Mouse (Mus musculus): ENCODE data around the gene Dusp7. TPM values are rescaled to one million over a fixed set of nuclear protein-coding genes. Genes with fewer than 3 reads are reported as not detected.

Dusp7 gene
- total and polyA plus RNA-seq, 3 experiments: 6.2 to 11.4 (median 8.0) TPM

DNA sequence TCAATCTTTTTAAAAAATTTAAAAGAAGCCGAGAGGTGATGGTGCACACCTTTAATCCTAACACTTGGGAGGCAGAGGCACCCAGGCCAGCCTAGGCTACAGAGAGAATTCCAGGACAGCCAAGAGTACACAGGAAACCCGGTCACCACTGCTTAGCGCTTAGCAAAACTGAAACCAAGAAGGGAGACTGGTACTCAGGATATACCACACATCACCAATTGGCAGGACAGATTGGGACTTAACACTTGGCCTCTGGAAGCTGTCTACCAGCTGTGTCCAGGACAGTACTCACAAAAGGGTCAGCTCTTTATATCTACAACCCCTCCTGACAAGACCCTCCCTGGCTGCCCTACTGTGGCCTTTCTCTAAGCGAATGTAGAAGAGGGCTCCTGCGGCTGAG is 1.4 kb upstream of the Dusp7 start:
- no peak for DNase-seq (ENCODE audit: extremely low read depth)
- in situ Hi-C loops (cut with MboI; ENCODE audit: low pct_ligation_motif_present, low pct_unique_long_range_greater_than_20kb, low sequenced_read_pairs): loop anchor here (5.0 kb wide), 1 partner anchor 45 kb away; no protein-coding TSS in a partner anchor
- no peak overlapping the region for H3K9ac ChIP-seq (ENCODE audit: insufficient read depth, low read depth)
- peaks cover 17 to 36% of the 10 kb centered on the region in 2 experiments for H3K4me1 ChIP-seq (ENCODE audit: control insufficient read depth in 1 of 2, insufficient read depth in 2 of 2)
- H3K27me3 ChIP-seq (replicated peaks): peaks cover 6% of the 10 kb centered on the region
- dilution Hi-C loops (cut with MboI; ENCODE audit: extremely low pct_ligation_motif_present, extremely low pct_unique_long_range_greater_than_20kb, low sequenced_read_pairs): no loop called here
- no peak overlapping the region for H3K27ac ChIP-seq (ENCODE audit: insufficient read depth, low read depth)
- peaks cover 11% of the 10 kb centered on the region; the same call in 1 of the 2 replicates for H3K79me2 ChIP-seq (replicated peaks; ENCODE audit: control insufficient read depth, extremely low read depth, insufficient read depth, poor library complexity, severe bottlenecking)
- TF ChIP-seq SIN3A (IDR thresholded peaks at IDR 0.05; ENCODE audit: low read length): 0 out of 2 replicates have a peak, but pooled peaks have one; percentile 11
- TF ChIP-seq USF1 (IDR thresholded peaks at IDR 0.05; ENCODE audit: low read depth, low read length): no peak
- peak; percentile 46; the same call in 1 of the 2 replicates for TF ChIP-seq IRF4 (IDR thresholded peaks at IDR 0.05; ENCODE audit: low read depth, low read length)
- H3K36me3 ChIP-seq (replicated peaks in 1 of 2; ENCODE audit: control insufficient read depth in 1 of 2, insufficient read depth in 1 of 2, low read length in 1 of 2): peaks cover 0 to 13% of the 10 kb centered on the region in 2 experiments
- H3K4me3 ChIP-seq (replicated peaks in 1 of 3; ENCODE audit: low read depth in 2 of 3, low read length in 2 of 3, poor library complexity in 1 of 3): peak overlapping the region in 1 of 3 experiments; percentile 42
- H3K4me2 ChIP-seq (ENCODE audit: insufficient read depth, low read depth, poor library complexity, severe bottlenecking): peak overlapping the region; percentile 85
- no peaks in the 10 kb centered on the region for H3K9me3 ChIP-seq (replicated peaks; ENCODE audit: low read length)

DNA sequence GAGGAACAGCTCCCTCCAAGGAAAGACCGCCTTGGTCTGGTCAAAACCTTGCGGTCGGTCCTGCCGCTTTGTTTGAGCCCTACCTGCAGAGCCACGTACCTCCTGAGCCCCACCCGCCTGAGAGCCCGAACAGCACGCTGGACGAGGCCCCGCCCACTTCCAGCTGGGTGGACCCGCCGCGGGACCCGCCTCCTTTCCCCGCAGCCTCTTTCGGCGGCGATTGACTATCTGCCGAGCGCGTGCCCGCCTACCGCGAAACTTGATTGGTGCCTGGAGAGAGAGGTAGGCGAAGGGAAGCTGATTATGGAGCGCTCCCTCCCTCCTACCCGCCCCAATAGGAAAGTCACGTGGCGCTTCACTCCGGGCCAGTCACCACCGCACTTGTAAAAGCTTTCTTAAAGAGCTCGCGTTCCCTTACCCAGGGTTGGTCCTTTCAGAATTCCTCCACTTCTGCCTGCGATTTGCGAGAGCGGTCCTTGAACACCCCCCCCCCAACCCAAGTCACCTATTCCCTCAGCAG is 780 bp upstream of the Dusp7 start:
- Histone ChIP-seq H3K4me2 (ENCODE audit: insufficient read depth, low read depth, poor library complexity, severe bottlenecking) (peak overlapping the region; percentile 93), H3K4me3 (replicated peaks in 1 of 3; ENCODE audit: low read depth in 2 of 3, low read length in 2 of 3, poor library complexity in 1 of 3) (peak overlapping the region; percentile 47 to 87 (median 65)), H3K27me3 (replicated peaks) (peaks cover 6% of the 10 kb centered on the region), H3K27ac (ENCODE audit: insufficient read depth, low read depth) (peak overlapping the region; percentile 47), H3K9ac (ENCODE audit: insufficient read depth, low read depth) (peak overlapping the region; percentile 81), H3K36me3 (replicated peaks in 1 of 2; ENCODE audit: control insufficient read depth in 1 of 2, insufficient read depth in 1 of 2, low read length in 1 of 2) (peaks cover 0 to 16% of the 10 kb centered on the region in 2 experiments), H3K9me3 (replicated peaks; ENCODE audit: low read length) (no peaks in the 10 kb centered on the region), H3K4me1 (ENCODE audit: control insufficient read depth in 1 of 2, insufficient read depth in 2 of 2) (peaks cover 24 to 42% of the 10 kb centered on the region in 2 experiments), H3K79me2 (replicated peaks; ENCODE audit: control insufficient read depth, extremely low read depth, insufficient read depth, poor library complexity, severe bottlenecking) (peaks cover 11% of the 10 kb centered on the region; the same call in 1 of the 2 replicates)
- no peak for TF ChIP-seq EP300 (IDR thresholded peaks at IDR 0.05; ENCODE audit: low read length)
- peak; percentile 95 for TF ChIP-seq USF1 (IDR thresholded peaks at IDR 0.05; ENCODE audit: low read depth, low read length)
- 0 out of 2 replicates have a peak, but pooled peaks have one; percentile 19 for TF ChIP-seq MEF2A (IDR thresholded peaks at IDR 0.05; ENCODE audit: borderline replicate concordance, low read depth, low read length)
- TF ChIP-seq ELF1 (IDR thresholded peaks at IDR 0.05; ENCODE audit: low read depth, low read length): 0 out of 2 replicates have a peak, but pooled peaks have one; percentile 39
- no peak for TF ChIP-seq GABPA (IDR thresholded peaks at IDR 0.05; ENCODE audit: insufficient replicate concordance, low read depth, low read length)
- peak; percentile 63; the same call in 1 of the 2 replicates for TF ChIP-seq MXI1 (IDR thresholded peaks at IDR 0.05; ENCODE audit: low read depth, low read length)
- no peak for TF ChIP-seq JUN (IDR thresholded peaks at IDR 0.05; ENCODE audit: insufficient read depth, low read depth, low read length)
- peak; percentile 99 for TF ChIP-seq MAX (IDR thresholded peaks at IDR 0.05; ENCODE audit: low read length)
- peak; percentile 91 for TF ChIP-seq BHLHE40 (IDR thresholded peaks at IDR 0.05; ENCODE audit: low read depth, low read length)
- TF ChIP-seq NELFE (IDR thresholded peaks at IDR 0.05; ENCODE audit: low read depth, low read length): no peak
- TF ChIP-seq SIN3A (IDR thresholded peaks at IDR 0.05; ENCODE audit: low read length): peak; percentile 30
- 0 out of 2 replicates have a peak, but pooled peaks have one; percentile 55 for TF ChIP-seq TCF12 (IDR thresholded peaks at IDR 0.05; ENCODE audit: low read depth, low read length)
- peak; percentile 93 for TF ChIP-seq USF2 (conservative IDR thresholded peaks at IDR 0.05; ENCODE audit: low read depth, low read length)
- TF ChIP-seq CHD1 (IDR thresholded peaks at IDR 0.05; ENCODE audit: low read depth, low read length): no peak
- no peak for TF ChIP-seq RAD21 (IDR thresholded peaks at IDR 0.05; ENCODE audit: low read depth, low read length)
- peak; percentile 84 for TF ChIP-seq MAZ (IDR thresholded peaks at IDR 0.05; ENCODE audit: low read depth, low read length)
- no peak for TF ChIP-seq CTCF (conservative IDR thresholded peaks at IDR 0.05 in 1 of 2, IDR thresholded peaks at IDR 0.05 in 1 of 2; ENCODE audit: low read depth in 2 of 2, low read length in 2 of 2)
- TF ChIP-seq ZKSCAN1 (IDR thresholded peaks at IDR 0.05; ENCODE audit: borderline replicate concordance, low read depth, low read length): no peak
- TF ChIP-seq CHD2 (IDR thresholded peaks at IDR 0.05; ENCODE audit: low read length): 0 out of 2 replicates have a peak, but pooled peaks have one; percentile 25
- TF ChIP-seq ZC3H11A (IDR thresholded peaks at IDR 0.05; ENCODE audit: low read depth, low read length): no peak
- TF ChIP-seq HCFC1 (IDR thresholded peaks at IDR 0.05; ENCODE audit: low read depth, low read length): 0 out of 2 replicates have a peak, but pooled peaks have one; percentile 13
- TF ChIP-seq POLR2A (IDR thresholded peaks at IDR 0.05; ENCODE audit: low read depth, low read length): peak; percentile 67
- TF ChIP-seq NRF1 (IDR thresholded peaks at IDR 0.05; ENCODE audit: low read depth, low read length): no peak; the same call in 1 of the 2 replicates
- peak; percentile 97 for DNase-seq (ENCODE audit: extremely low read depth)
- in situ Hi-C loops (cut with MboI; ENCODE audit: low pct_ligation_motif_present, low pct_unique_long_range_greater_than_20kb, low sequenced_read_pairs) (loop anchor here (5.0 kb wide), 1 partner anchor 45 kb away; no protein-coding TSS in a partner anchor), dilution Hi-C loops (cut with MboI; ENCODE audit: extremely low pct_ligation_motif_present, extremely low pct_unique_long_range_greater_than_20kb, low sequenced_read_pairs) (no loop called here)

All from CH12.LX (cell line).